Mouse (Mus musculus) intestine, postnatal 0 days (tissue): Measurements from ENCODE around the gene Cacnb4. TPM values are rescaled to one million over a fixed set of nuclear protein-coding genes. Genes with fewer than 3 reads are reported as not detected.

Experiments used
- ATAC-seq: fragments of 200-750 bp; cut with Nextera tagmentation; 2 replicates; pipeline ENCODE4 v1.8.0; 2017; ENCODE audit warnings: mild to moderate bottlenecking, moderate TSS enrichment, moderate library complexity
- H3K27ac ChIP-seq: fragments of 300-500 bp; sonication (generic); 2 replicates; pipeline ENCODE4 v1.5.1; 2014; ENCODE audit warnings: mild to moderate bottlenecking, low read depth, low read length, moderate library complexity
- H3K27me3 ChIP-seq: fragments of 300-500 bp; sonication (generic); replicated peaks from 2 replicates; pipeline ENCODE4 v1.6.1; 2014; ENCODE audit warnings: low read length, mixed read lengths; ENCODE audit not compliant: control insufficient read depth, insufficient read depth
- H3K36me3 ChIP-seq: fragments of 300-500 bp; sonication (generic); 2 replicates; pipeline ENCODE4 v1.6.1; 2014; ENCODE audit warnings: mild to moderate bottlenecking, moderate library complexity; ENCODE audit not compliant: control insufficient read depth, insufficient read depth
- H3K4me1 ChIP-seq: fragments of 300-500 bp; sonication (generic); replicated peaks from 2 replicates; pipeline ENCODE4 v1.6.1; 2014; ENCODE audit warnings: antibody characterized with exemption, low read length, mixed read lengths; ENCODE audit not compliant: control insufficient read depth, insufficient read depth
- H3K4me2 ChIP-seq: fragments of 300-500 bp; sonication (generic); replicated peaks from 2 replicates; pipeline ENCODE4 v1.6.1; 2014; ENCODE audit warnings: low read depth, mild to moderate bottlenecking, moderate library complexity
- H3K4me3 ChIP-seq: fragments of 300-500 bp; sonication (generic); 2 replicates; pipeline ENCODE4 v1.5.1; 2014; ENCODE audit warnings: low read depth, low read length
- H3K9ac ChIP-seq: fragments of 300-500 bp; sonication (generic); 2 replicates; pipeline ENCODE4 v1.6.1; 2014; ENCODE audit warnings: mild to moderate bottlenecking, low read depth, low read length
- H3K9me3 ChIP-seq: fragments of 300-500 bp; sonication (generic); 2 replicates; pipeline ENCODE4 v1.6.1; 2016; ENCODE audit warnings: mixed run types; ENCODE audit not compliant: control insufficient read depth
- CTCF ChIP-seq: sonication (generic); IDR thresholded peaks from 2 replicates; pipeline ENCODE4 v1.5.1; 2016; ENCODE audit warnings: low read depth, mild to moderate bottlenecking, control low read depth, antibody characterized with exemption, moderate library complexity
- WGBS: fragments of 180-500 bp; shearing (Covaris S2); extraction: QIAGEN DNeasy Blood & Tissue Kit; methylation state at CpG from one replicate; pipeline ENCODE4 v1.1.7; 2014; 5-methylcytosine and 5-hydroxymethylcytosine counted together
- polyA plus RNA-seq: library from polyadenylated mRNA; unstranded; fragments of >200 nt; fragmentation: Nextera tagmentation; extraction: Ambion mirVana; gene quantifications from 2 replicates; pipeline ENCODE4 v1.2.1, GENCODE M21; 2015

Gene Cacnb4
- polyA plus RNA-seq, 1 experiment from 2014 or later: 0.51 TPM

DNA sequence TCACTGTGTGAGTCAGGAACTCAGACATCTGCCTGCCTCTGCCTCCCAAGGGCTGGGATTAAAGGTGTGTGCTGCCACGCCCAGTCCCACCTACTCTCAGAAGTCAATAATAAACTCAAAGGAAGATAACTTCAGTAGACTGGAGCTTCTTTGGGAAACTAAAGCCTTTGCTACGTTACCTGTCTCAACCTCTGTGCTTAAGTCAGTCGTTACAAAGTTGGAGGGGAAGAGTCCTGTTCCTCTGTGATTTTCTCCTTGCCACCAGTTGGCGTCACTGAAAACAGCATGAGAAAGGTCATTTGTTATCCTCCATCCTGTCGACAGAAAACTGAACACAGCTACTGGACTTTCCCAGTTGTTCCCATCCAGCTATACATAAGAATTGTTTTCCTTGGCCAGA is 32.8 kb upstream of the Cacnb4 start:
- Histone ChIP-seq H3K9me3 (no peaks in the 10 kb centered on the region), H3K4me1 (no peaks in the 10 kb centered on the region), H3K4me2 (no peak overlapping the region), H3K27me3 (no peaks in the 10 kb centered on the region), H3K4me3 (no peak overlapping the region), H3K36me3 (peaks cover 49% of the 10 kb centered on the region), H3K9ac (no peak overlapping the region), H3K27ac (no peak overlapping the region)
- WGBS: 92% methylated on average over 5 of the region's 5 CpGs
- no peak for TF ChIP-seq CTCF
- ATAC-seq: no peak

GRCm38 (mm10) chr2:52701368-52702036 is 24.9 kb upstream of the Cacnb4 start:
- Histone ChIP-seq H3K9ac (no peak overlapping the region), H3K4me3 (no peak overlapping the region), H3K4me2 (no peak overlapping the region), H3K4me1 (no peaks in the 10 kb centered on the region), H3K27me3 (no peaks in the 10 kb centered on the region), H3K36me3 (peaks cover 42% of the 10 kb centered on the region), H3K27ac (no peak overlapping the region), H3K9me3 (no peaks in the 10 kb centered on the region)
- ATAC-seq: no peak
- TF ChIP-seq CTCF: no peak
- WGBS: 93% methylated on average over 11 of the region's 11 CpGs

DNA sequence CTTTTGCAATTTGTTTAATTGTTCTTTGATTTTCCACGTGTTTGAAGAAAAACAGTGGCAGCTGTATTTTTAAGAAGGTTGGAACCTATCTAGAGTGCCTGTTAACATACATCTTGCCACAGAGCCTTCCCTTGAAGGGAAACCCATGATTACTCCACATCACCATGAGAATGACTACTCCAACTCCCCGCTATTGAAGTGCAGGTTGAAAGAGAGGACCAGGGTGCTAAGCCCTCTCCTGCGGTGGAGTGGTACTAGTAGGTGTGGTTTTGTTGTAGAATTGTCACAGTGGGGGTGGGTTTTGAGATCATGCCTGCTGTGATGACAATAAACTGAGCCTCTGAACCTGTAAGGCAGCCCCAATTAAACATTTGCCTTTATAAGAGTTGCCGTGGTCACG is 23.7 kb upstream of the Cacnb4 start:
- no peak for TF ChIP-seq CTCF
- no peak overlapping the region for H3K4me2 ChIP-seq

GRCm38 (mm10) chr2:52694604-52695003 is 18.0 kb upstream of the Cacnb4 start:
- 59% methylated on average over 6 of the region's 6 CpGs for WGBS

More for the DNA sequence above, 23.7 kb upstream of the Cacnb4 start:
- WGBS: 71% methylated on average over 5 of the region's 5 CpGs
- Histone ChIP-seq H3K4me3 (no peak overlapping the region), H3K9me3 (no peaks in the 10 kb centered on the region), H3K9ac (no peak overlapping the region), H3K36me3 (peaks cover 34% of the 10 kb centered on the region), H3K27me3 (no peaks in the 10 kb centered on the region), H3K4me1 (no peaks in the 10 kb centered on the region), H3K27ac (no peak overlapping the region)
- ATAC-seq: no peak

DNA sequence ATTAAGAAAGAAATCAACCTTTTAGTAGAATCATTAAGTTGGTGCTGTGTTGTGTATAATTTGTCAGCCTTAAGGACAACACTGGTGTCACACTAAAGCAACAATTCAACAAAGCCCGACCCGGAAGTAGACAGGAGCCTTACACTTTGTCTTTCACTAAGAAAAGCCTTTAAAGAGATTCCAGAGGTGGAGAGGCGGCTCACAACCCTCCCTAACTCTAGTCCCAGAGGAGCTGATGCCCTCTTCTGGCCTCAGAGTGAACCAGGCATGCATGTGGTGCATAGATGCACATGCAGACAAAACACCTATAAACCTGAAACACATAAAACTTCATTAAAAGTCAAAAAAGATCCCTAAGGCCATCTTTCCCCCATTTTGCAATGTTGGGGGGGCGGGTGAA is 15.1 kb upstream of the Cacnb4 start:
- no peak for ATAC-seq
- no peak overlapping the region for H3K9ac ChIP-seq
- peaks cover 9% of the 10 kb centered on the region; the same call in 1 of the 2 replicates for H3K36me3 ChIP-seq
- no peaks in the 10 kb centered on the region for H3K9me3 ChIP-seq
- H3K4me3 ChIP-seq: no peak overlapping the region
- 73% methylated on average over 4 of the region's 4 CpGs for WGBS
- H3K4me1 ChIP-seq: no peaks in the 10 kb centered on the region
- H3K4me2 ChIP-seq: no peak overlapping the region
- TF ChIP-seq CTCF: peak; percentile 38
- H3K27me3 ChIP-seq: no peaks in the 10 kb centered on the region
- H3K27ac ChIP-seq: no peak overlapping the region

More at GRCm38 (mm10) chr2:52694604-52695003, 18.0 kb upstream of the Cacnb4 start:
- H3K36me3 ChIP-seq: peaks cover 15% of the 10 kb centered on the region; the same call in 1 of the 2 replicates
- H3K9me3 ChIP-seq: no peaks in the 10 kb centered on the region
- no peak overlapping the region for H3K27ac ChIP-seq
- H3K9ac ChIP-seq: no peak overlapping the region
- H3K4me2 ChIP-seq: no peak overlapping the region
- no peaks in the 10 kb centered on the region for H3K27me3 ChIP-seq
- ATAC-seq: no peak
- H3K4me1 ChIP-seq: no peaks in the 10 kb centered on the region
- H3K4me3 ChIP-seq: no peak overlapping the region
- TF ChIP-seq CTCF: no peak

- Histone ChIP-seq H3K36me3 (no peaks in the 10 kb centered on the region), H3K4me1 (no peaks in the 10 kb centered on the region), H3K4me3 (no peak overlapping the region), H3K4me2 (no peak overlapping the region), H3K27me3 (no peaks in the 10 kb centered on the region), H3K9me3 (no peaks in the 10 kb centered on the region), H3K9ac (no peak overlapping the region), H3K27ac (no peak overlapping the region)
- 82% methylated on average over 6 of the region's 6 CpGs for WGBS
- no peak for TF ChIP-seq CTCF
- ATAC-seq: no peak
These were observed 10.0 kb upstream of the Cacnb4 start for GRCm38 (mm10) chr2:52686601-52687000.
